Comparison of ENCODE assay signal across 11 mouse cellular contexts in genomic region chr7:44958208-44958607, GRCm38 (mm10). TPM values are rescaled to one million over a fixed set of nuclear protein-coding genes. Genes with fewer than 3 reads are reported as not detected.
DNase-seq lines count a peak whose midpoint lies in the region; ATAC-seq and TF ChIP-seq lines count a peak whose summit lies in the region.
"Had no signal": no experiment of that assay in that cellular context is flagged by ENCODE, and none has a peak within 500 bp of the region (broad histone marks: within the 10 kb centered on the region; RNA-seq: fewer than 3 reads in every experiment).

No protein-coding gene starts in this region.

- DNase-seq in cerebellum, adult 2 months = peak; percentile 44
- no peak for DNase-seq in cerebellum, adult 8-10 months
- peak; percentile 53 to 59 for DNase-seq in layer of hippocampus, postnatal 10 days (ENCODE audit: low spot score in 2 of 2)
- no peak for DNase-seq in layer of hippocampus, adult 9-11 months
- DNase-seq in G1E (ENCODE audit: low spot score) = no peak
- peak; percentile 62 for DNase-seq in induced T-regulatory cell, adult 2 months (ENCODE audit: low read depth)
- DNase-seq in retina, embryonic 14.5 days (ENCODE audit: low spot score) = peak; percentile 69

- H3K36me3 ChIP-seq in G1E (replicated peaks) = no peaks in the 10 kb centered on the region
- H3K36me3 ChIP-seq: liver, embryonic 15.5 days had no signal

- no peak overlapping the region for H3K4me3 ChIP-seq in cerebellum, adult 2 months (replicated peaks; ENCODE audit: insufficient read depth, low read depth, low read length)
- no peak overlapping the region for H3K4me3 ChIP-seq in G1E (ENCODE audit: low read depth, low read length)
- H3K4me3 ChIP-seq: liver, embryonic 15.5 days had no signal

- TF ChIP-seq POLR2A in cerebellum, adult 2 months (IDR thresholded peaks at IDR 0.05; ENCODE audit: borderline replicate concordance, insufficient read depth, low read length) = no peak

- no peak overlapping the region for H3K27ac ChIP-seq in cerebellum, adult 2 months (ENCODE audit: insufficient read depth, low read length)
- H3K27ac ChIP-seq: liver, embryonic 15.5 days had no signal

- ATAC-seq in G1E (ENCODE audit: extremely low read depth, insufficient number of reproducible peaks, low FRiP score, poor library complexity, severe bottlenecking) = no peak
- ATAC-seq in frontal cortex, adult (ENCODE audit: low TSS enrichment) = no peak
- ATAC-seq: Patski had no signal

- no peaks in the 10 kb centered on the region for H3K4me1 ChIP-seq in cerebellum, adult 2 months (ENCODE audit: control insufficient read depth, insufficient read depth, low read length)
- peaks cover 57% of the 10 kb centered on the region for H3K4me1 ChIP-seq in G1E (ENCODE audit: insufficient read depth, low read depth, low read length)

- no peaks in the 10 kb centered on the region for H3K27me3 ChIP-seq in cerebellum, adult 2 months (ENCODE audit: control insufficient read depth, insufficient read depth, low read length)
- H3K27me3 ChIP-seq in G1E (ENCODE audit: insufficient read depth, low read length) = peaks cover 32% of the 10 kb centered on the region
- H3K27me3 ChIP-seq: Patski had no signal

- H3K9me3 ChIP-seq in G1E (replicated peaks) = no peaks in the 10 kb centered on the region
- H3K9me3 ChIP-seq: liver, embryonic 15.5 days had no signal

- TF ChIP-seq CTCF in cerebellum, adult 2 months (IDR thresholded peaks at IDR 0.05; ENCODE audit: borderline replicate concordance, insufficient read depth, low read depth, low read length) = peak; percentile 69
- TF ChIP-seq CTCF in G1E (IDR thresholded peaks at IDR 0.05; ENCODE audit: low read depth, low read length) = peak; percentile 48

- 49% methylated on average over 7 of the region's 7 CpGs for WGBS in cerebellum, adult 2 months

RNA-seq across cellular contexts. Expression of gene Tsks, which starts 15.2 kb away (rescaled TPM):
- 0.16 and 0.40 TPM in 2 replicates for polyA plus RNA-seq in cerebellum, adult 2 months (2012; rRNA removed)
- under 1 TPM; 0.25 to 0.64 TPM for total RNA-seq in layer of hippocampus, postnatal 10 days (2021)
- total RNA-seq in G1E (2014; fragmentation: Nextera tagmentation) = not detected in 2 replicates
- total RNA-seq in G1E (2017) = not detected in 2 replicates
- 0.29 and 0.44 TPM in 2 replicates for polyA plus RNA-seq in G1E (2012)
- total RNA-seq: gastrocnemius, postnatal 36 days had no signal
- polyA plus RNA-seq: liver, embryonic 15.5 days had no signal

RNA-seq across cellular contexts. Expression of gene Cpt1c, which starts 16.4 kb away (rescaled TPM):
- polyA plus RNA-seq in cerebellum, adult 2 months (2012; rRNA removed) = 129 and 137 TPM in 2 replicates
- 100 to 1,000 TPM in 1 of 2 experiments, 10 to 100 TPM in 1; 99.2 to 101 TPM for total RNA-seq in layer of hippocampus, postnatal 10 days (2021)
- total RNA-seq in G1E (2014; fragmentation: Nextera tagmentation) (0.53 and 2.4 TPM in 2 replicates), G1E (2017) (0.11 and 0.23 TPM in 2 replicates)
- polyA plus RNA-seq in G1E (2012) = 0.28 and 0.33 TPM in 2 replicates

RNA-seq across cellular contexts. Expression of gene Prmt1, which starts 28.2 kb away (rescaled TPM):
- 225 and 227 TPM in 2 replicates for polyA plus RNA-seq in cerebellum, adult 2 months (2012; rRNA removed)
- total RNA-seq in layer of hippocampus, postnatal 10 days (2021) = 100 to 1,000 TPM; 232 to 248 TPM
- total RNA-seq in G1E (2014; fragmentation: Nextera tagmentation) (165 and 169 TPM in 2 replicates), G1E (2017) (97.2 and 113 TPM in 2 replicates)
- polyA plus RNA-seq in G1E (2012) = 89.5 and 105 TPM in 2 replicates

RNA-seq across cellular contexts. Expression of gene Ap2a1, which starts 28.9 kb away (rescaled TPM):
- polyA plus RNA-seq in cerebellum, adult 2 months (2012; rRNA removed) = 216 and 229 TPM in 2 replicates
- 100 to 1,000 TPM; 261 to 290 TPM for total RNA-seq in layer of hippocampus, postnatal 10 days (2021)
- total RNA-seq in G1E (2014; fragmentation: Nextera tagmentation) (68.8 and 98.0 TPM in 2 replicates), G1E (2017) (19.8 and 30.8 TPM in 2 replicates)
- 92.1 and 98.8 TPM in 2 replicates for polyA plus RNA-seq in G1E (2012)

RNA-seq across cellular contexts. Expression of gene Irf3, which starts 39.2 kb away (rescaled TPM):
- polyA plus RNA-seq in cerebellum, adult 2 months (2012; rRNA removed) = 126 and 130 TPM in 2 replicates
- total RNA-seq in layer of hippocampus, postnatal 10 days (2021) = 10 to 100 TPM; 38.1 to 42.5 TPM
- total RNA-seq in G1E (2014; fragmentation: Nextera tagmentation) (129 and 135 TPM in 2 replicates), G1E (2017) (107 and 135 TPM in 2 replicates)
- polyA plus RNA-seq in G1E (2012) = 65.6 and 87.1 TPM in 2 replicates

Comparison
In these comparisons a context has a peak if more than half of its experiments do, and no peak if none do; other contexts are left out.
1. DNase-seq: peak in cerebellum, adult 2 months (2 of 2), layer of hippocampus, postnatal 10 days (2 of 2), induced T-regulatory cell, adult 2 months (single experiment) and retina, embryonic 14.5 days (single experiment); none in cerebellum, adult 8-10 months (single experiment), layer of hippocampus, adult 9-11 months (single experiment) and G1E (single experiment).
2. RNA of gene Cpt1c, which starts 16.4 kb away (total RNA-seq): 99.2 to 101 TPM in layer of hippocampus, postnatal 10 days; 0.11 to 2.4 TPM in G1E; every median in the first group is over 10 times any median in the second.